Mouse (Mus musculus) adrenal gland, adult 2 months (tissue): ENCODE measurements at regions not wholly inside any gene's neighbourhood (a gene's known extent, or its start where the extent isn't known, plus 50 kb on each side); places are given as distances from the start of the nearest gene placed in this dataset.
A peak's percentile ranks its signal among the peaks of the same experiment; 100 is the strongest.

ENCODE experiments used
- DNase-seq: peaks from one replicate; pipeline ENCODE4 v3.0.0; 2021

GRCm38 (mm10) chr8:115549112-115549511, 158.5 kb downstream of the Maf start:
- DNase-seq = no peak

DNA sequence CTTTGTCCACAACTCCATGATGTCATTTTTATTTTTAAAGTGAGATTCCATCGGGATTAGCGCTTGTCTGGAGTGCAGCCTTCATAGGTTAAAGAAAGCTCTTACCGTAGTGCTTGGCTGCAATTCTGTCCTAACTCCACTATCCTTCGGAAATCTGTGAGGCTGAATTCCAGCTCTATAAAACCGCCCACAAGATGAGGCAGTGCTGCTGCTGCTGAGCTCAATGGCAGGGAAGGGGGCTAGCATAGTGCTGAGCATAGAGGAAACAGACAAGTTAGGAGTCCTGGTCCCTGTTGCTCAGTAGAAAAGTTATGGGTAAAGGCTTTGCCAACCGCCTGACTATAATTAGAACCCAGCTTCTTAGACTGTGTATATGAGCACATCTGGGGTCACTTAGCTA, 163.5 kb downstream of the Maf start:
- DNase-seq = no peak

GRCm38 (mm10) chr8:115542935-115543334, 164.7 kb downstream of the Maf start:
- no peak for DNase-seq

DNA sequence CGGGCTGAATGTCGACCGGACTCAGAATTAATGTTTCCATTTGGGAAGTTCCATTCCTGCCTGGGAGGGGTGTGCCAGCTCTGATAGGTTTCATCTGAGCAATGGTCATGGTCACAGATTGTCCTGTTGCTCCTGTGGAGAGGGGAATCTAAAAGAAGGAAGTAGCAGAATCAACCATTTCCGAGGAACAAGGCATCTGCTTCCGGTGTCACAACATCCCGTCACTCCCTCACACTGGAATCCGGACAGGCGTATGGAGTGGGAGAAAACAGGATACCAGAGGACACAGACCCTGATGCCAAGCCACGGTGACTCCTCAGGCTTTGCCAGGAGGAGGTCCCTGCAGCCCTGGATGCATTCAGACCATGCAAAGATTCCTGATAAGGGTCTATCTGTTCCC, 168.0 kb downstream of the Maf start:
- DNase-seq = peak; percentile 14

DNA sequence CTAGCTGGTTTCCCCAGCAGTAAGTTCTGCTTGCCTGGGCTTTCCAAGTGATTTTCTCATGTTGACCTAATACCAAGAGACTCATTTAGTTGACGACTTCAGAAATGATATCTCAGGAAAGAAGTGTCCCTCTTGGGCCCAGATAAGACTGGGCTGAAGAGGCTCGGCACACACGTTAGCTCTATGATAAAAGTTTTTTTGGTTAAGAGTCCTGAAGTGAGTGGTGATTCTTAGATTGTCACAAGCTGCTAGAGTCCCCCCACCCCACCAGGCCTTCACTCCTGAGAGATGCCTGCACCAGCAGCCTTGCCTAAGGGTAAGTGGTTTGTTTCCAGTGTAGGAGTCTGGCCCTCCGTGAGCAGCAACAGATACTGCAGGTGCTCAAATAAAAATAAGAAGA, 169.4 kb downstream of the Maf start:
- DNase-seq = no peak

DNA sequence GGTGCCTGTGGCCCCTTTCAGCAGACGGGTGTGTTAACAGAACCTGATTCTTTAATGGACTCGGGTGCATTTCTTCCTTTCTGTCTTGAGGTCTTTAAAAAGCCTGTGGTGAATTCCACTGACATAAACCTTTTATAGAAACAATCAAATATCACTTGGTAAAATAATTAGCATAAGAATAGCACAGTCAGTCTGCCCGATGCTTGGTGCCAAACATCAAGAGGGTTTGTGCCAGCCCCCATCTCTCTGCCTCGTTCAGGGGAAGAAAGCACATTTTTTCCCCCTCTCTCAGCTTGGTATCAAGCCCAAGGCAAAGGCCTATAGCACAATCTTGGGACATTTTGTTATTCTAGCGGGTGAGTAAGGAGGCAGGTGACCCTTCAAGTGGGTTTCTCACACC, 169.8 kb downstream of the Maf start:
- DNase-seq = no peak

GRCm38 (mm10) chr8:115536554-115537346, 170.8 kb downstream of the Maf start:
- no peak for DNase-seq

DNA sequence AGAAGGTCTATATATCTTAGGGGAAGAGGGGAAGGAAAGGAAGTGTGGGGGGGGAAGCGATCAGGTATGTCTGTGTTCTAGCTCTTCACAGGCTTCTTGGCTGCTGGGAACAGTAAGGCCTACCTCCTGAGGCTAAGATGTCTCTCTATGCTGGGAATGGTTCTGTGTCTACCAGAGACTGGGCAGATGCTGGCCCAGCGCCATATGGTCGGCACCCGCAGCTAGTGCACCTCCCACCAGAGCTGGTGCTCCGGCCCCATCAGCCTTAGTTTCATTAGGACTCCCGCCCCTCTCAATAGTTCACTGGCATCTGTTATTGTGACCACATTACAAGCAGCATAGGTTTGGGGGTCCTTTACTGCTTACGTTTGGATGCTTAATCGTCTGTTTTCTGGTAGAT, 171.6 kb downstream of the Maf start:
- DNase-seq = no peak

- DNase-seq = no peak
These were observed 173.6 kb downstream of the Maf start for GRCm38 (mm10) chr8:115534030-115534429.

DNA sequence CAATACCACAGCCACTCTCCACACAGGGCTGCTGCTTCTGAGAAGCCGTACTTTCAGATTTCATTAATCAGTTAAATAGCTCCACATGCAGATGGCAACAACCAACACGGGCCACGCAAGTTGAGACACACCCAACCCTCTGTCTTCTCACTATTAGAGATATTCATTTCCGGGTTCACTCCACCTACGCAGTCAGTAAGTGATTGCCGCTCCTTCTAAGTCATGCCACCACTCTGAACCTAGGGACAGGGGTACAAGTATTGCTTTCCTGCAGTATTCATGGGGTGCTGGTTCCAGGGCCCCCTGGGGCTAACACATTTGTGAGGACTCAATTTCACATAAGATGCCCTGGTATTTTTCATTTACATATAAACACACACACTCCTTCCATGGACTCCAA, 176.3 kb downstream of the Maf start:
- no peak for DNase-seq

DNA sequence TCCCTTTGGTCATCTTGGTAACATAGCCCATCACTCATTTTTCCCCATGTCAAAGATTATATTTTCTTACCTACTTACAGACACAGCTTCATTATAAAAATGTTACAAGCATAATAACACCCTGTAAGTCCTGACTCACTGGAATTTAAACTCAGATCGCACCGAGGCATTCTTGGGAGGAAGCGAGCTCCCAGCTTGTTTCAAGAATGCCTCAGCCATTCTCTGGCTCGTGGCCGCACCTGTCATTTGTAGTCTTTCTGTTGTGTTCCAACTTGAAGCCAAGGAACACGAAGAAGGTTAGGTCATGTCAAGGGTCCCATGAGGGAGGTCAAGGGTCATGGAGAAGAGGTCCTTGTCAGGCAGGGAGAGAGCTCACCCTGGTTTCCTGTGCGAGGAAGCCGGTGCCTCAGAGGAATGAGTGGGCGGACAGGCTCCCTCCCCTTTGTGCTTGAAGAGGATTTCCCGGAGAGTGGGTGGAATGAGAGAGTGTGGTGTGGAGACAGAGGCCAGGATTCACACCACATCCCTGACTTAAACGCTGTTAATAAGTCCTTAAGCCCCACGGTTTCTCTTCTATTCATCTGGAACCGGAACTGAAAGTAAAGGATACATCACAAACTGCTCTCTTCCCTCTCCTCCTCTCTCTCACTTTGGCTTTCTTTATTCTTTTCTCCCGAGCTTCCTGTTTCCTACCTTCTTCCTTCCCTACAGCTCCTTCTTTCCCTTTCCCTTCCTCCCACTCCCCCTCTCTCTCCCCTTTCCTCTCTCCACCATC, 177.8 kb downstream of the Maf start:
- DNase-seq = peak; percentile 71

DNA sequence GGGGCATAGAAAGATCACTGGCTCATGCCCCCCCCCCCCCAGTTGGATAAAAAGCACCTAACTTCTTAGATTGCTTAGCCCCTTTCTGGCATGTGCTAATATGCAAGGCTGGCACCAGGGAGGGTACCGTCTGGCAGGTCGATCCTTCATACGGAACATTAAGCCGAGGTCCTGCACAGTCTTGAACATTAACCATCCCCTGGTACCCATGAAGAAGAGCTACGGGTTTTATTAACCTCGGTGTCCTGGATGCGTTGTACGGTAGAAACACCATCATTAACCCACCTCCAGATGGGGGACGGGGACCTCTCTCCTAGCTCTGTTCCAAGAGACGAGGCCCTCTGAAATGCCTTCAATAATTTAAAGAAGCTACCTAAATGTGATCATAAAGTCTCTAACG, 178.7 kb downstream of the Maf start:
- no peak for DNase-seq

DNA sequence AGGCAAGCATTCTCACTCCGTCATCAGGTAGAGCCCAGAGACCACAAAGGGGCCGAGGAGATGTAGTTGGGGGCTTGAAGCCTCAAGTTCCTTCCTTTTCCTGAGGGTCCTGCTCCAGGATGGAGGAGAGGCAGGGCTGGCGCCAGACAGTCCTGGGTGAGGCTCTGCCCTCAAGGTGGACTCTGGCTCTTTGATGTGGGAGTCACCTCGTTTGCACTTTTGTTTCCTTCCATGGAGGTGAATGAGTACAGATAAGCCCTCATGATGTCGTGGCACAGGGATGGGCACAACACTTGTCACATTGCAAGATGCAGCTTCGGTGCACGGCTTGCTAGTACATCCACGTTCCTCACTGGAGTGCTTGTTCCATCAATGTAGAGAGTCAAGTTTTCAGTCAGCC, 182.4 kb downstream of the Maf start:
- DNase-seq = no peak

GRCm38 (mm10) chr8:115524713-115525112, 182.9 kb downstream of the Maf start:
- peak; percentile 35 for DNase-seq

- DNase-seq = no peak
These were observed 185.1 kb downstream of the Maf start for GRCm38 (mm10) chr8:115522527-115522926.

DNA sequence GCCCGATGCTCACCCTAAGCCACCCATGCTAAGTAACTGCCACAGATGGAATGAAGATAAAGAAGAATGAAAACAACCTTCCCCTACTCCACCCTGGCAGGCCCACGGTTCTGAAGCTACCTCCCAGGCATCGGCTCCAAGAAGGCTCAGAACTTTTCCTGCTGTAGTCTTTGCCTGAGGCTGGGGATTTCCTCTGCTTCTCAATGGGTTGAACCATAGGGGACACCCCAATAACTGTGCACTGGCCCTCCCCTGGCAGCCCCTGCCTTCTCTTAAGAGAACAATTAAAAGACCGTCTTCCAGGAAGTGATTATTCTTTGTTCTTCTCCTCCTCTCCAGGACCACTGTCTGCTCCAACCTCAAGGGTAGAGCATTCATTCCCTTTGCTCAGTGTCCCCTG, 191.9 kb downstream of the Maf start:
- no peak for DNase-seq

- DNase-seq = no peak
These were observed 193.1 kb downstream of the Maf start for GRCm38 (mm10) chr8:115514485-115514884.

DNA sequence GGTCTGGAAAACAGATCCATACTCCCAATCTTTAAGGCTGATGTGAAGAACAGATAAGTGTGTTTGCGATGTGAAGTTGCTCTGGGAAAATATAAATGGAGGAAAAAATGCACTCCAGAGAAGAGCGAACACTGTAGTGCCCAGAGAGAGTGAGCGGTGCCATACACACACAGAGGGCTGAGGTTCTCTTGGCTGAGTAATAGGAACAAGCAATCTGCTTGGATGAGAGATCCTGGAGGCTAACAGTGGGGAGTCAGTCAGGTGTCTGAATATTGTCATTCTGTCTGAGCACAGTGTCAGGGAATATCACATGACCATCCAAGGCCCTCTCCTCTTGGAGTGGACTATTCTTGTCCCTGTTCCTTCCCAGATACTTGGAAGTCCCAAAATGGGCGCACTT, 200.4 kb downstream of the Maf start:
- DNase-seq = no peak

DNA sequence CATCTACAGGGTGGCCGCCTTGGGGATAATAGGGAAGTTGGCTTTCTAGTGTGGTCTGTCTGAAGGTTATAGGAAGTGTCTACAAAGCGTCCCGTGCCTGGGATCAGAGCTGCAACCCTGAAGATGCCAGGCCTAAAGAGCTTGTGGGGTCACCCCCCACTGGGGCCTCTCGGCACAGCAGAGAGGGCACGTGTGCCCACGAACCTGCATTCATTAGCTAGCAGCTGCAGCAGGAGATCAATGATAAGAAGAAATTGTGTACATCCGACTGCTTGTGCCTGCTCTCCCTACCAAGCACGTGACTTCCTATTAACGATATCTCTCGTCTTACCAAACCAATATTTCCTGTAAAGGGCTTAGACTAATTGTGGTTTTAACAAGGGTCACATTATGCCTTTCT, 200.9 kb downstream of the Maf start:
- DNase-seq = no peak

DNA sequence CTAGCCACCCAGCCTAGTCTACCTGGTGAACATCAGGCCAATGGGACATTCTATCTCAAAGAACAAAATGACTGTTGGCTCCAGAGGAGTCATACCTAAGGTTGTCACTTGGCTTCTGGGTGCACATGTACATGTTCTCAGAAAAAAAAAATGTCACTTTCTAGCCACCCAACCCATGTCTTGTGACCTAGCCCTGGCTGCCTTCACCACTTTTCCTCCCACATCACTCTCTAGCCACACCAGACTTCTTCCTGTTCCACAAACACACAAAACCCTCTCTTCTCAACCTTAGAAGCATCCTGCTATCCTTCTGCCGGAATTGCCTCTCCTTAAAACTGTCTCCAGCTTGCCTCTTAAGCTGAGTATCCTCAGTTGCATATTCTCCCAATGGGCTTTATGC, 211.6 kb downstream of the Maf start:
- DNase-seq = no peak

- no peak for DNase-seq
These were observed 213.2 kb downstream of the Maf start for GRCm38 (mm10) chr8:115494353-115494752.

- DNase-seq = no peak
These were observed 220.7 kb downstream of the Maf start for GRCm38 (mm10) chr8:115486904-115487303.

DNA sequence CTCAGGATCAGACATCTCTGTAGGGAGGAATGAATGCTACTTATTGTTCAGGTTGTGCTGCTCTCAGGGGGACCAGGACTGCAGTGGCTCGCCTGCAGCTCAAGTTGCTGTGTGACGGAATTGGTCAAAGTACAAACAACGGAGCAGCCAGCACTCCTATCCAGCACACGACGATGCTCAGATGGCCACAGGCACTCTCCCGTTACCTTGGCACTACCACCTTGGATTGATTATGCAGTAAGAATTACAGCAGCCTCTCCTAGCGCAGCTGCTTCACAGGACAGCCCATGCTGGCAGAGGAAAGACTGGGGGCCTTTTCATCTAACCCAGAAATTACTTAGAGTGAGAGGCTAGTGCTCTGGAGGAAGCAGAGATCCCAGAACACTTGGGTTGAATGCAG, 226.5 kb downstream of the Maf start:
- no peak for DNase-seq
